Mouse (Mus musculus): ENCODE data around the gene Ggn.
"Not testable (repeated sequence)": the region's sequence is repeated elsewhere in the genome, so short reads cannot be mapped to it uniquely, and the experiment has no call there.

Gene Ggn

GRCm38 (mm10) chr7:29170066-29170754 lies at the start of gene Ggn, which contains the start of gene Spred3:
Gene Ggn (plus strand): TSS chr7:29170210.
Gene Spred3 (minus strand): TSS chr7:29170411.
- peak; percentile 59 for DNase-seq (ENCODE audit: low read depth, low spot score)

- DNase-seq (ENCODE audit: low read depth, low spot score), result no peak
Measured at GRCm38 (mm10) chr7:29122821-29123220, 47.2 kb upstream of the Ggn start.

DNA sequence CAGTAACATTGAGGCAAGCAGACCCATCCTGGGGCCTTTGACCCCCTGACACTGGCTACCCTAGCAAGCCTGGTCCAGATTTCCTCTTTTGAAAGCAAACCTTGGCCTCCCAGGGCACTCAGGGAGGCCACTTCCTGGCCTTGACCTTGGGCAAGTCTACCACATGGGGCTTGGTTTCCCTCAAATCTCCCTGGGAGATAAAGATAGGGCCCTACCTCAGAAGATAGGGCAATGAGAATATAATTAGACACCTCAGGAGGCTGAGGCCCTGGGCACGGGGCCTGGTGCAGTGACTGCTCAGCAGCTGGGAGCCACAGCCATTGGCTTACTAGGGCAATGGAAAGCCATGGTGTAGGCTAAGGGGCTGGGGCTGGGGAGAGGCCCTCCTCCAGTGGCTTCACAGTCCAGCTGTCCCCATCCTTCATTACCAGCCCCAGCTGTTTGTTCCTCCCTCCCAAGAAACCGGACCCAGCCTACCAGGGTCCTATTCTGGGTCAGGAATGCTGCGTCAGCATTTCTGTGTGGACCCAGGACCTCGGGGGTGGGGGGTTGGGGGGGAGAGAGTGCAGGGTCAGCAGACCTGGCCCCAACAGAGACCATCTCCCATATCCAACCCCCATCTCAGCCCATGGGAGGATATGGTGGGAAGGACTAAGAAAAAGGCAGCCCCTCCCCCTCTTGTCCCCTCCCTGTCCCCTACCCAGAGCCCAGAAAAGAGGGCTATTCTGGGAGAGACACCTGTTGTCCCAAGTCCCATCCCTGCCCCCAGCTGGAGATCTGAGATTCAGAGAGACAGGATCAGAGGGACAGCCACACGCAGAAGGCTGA lies 46.3 kb upstream of the Ggn start:
- DNase-seq (ENCODE audit: low read depth, low spot score), result no peak

DNA sequence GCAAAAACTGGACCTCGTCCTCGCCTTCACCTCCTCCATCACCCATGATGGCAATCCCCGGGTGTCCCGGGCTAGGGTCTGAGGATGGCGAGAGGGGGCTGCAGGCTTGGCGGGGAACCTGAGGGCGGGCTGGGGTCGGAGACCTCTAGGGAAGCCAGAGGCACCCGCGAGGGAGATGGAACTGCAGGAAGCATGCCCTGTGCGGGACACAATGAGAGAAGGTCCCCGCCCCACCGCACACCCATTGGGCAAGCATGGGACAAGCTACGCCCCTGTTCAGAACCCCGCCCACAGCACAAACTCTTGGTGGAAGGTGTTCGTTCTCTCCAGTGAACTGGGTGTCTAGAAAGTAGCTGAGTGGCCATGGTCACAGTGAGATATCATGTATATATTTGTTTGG lies 45.0 kb upstream of the Ggn start, which contains the start of gene Ryr1:
Gene Ryr1, minus strand, starts transcription at position 210 of the 400 bp plus-strand sequence.
- DNase-seq (ENCODE audit: low read depth, low spot score), result peak; percentile 63

DNA sequence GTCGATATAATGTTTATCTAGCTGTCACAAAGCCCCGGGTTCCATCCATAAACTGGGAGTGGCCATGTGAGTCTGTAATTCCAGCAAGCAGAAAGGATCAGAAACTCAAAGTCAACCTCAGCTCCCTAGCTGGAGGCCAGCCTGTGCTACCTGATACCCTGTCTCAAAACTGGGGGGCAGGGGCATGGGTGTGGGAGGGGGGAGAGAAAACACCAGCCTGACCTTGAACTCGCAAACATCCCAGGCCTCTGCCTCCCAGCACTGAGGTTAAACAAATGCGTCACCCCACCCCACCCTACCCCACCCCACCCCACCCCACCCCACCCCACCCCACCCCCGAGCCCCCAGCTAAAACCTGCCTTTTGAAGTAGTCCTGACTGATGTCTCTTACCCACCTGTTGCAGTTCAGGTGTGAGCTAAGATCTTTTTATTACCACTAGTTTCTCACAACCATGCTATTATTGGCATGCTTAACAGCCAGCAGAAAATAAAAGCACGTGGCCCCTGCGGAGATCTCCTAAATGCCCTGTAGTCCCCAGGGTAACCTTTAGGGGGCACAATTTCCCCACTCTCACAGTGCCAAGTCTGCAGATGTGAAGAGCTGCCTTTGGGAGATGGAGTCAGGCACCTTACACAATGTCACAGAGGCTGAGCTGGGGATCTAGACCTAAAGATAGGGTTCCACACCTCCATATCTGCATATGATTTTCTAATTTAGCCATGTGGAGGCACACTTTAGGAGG lies 43.7 kb upstream of the Ggn start:
- peak; percentile 88 for DNase-seq (ENCODE audit: low read depth, low spot score)

GRCm38 (mm10) chr7:29128725-29129124 lies 41.3 kb upstream of the Ggn start:
- DNase-seq (ENCODE audit: low read depth, low spot score), result peak; percentile 63

GRCm38 (mm10) chr7:29134230-29134629 lies 35.8 kb upstream of the Ggn start:
- DNase-seq (ENCODE audit: low read depth, low spot score), result no peak

GRCm38 (mm10) chr7:29134693-29135386 lies 35.2 kb upstream of the Ggn start, which contains the start of gene Rasgrp4:
Gene Rasgrp4 (plus strand): TSS chr7:29134851.
- peak; percentile 90 for DNase-seq (ENCODE audit: low read depth, low spot score)

DNA sequence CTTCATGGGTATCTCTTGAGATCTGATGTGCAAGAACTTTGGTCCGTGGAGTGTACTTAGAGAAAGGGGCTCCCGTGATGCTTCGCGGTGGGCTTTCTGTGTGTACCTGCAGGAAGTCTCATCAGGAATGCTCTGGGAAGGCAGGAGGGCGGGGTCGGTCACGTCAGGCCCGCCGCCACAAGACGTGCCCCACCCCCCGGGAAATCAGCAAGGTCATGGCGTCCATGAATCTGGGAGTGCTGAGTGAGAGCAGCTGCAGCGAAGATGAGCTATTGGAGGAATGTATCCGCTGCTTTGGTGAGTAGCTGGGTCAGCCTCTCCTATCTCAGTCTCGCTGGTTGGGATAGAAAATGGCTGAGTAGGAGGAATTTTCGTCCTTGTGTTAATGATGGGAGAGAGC lies 32.6 kb upstream of the Ggn start:
- DNase-seq (ENCODE audit: low read depth, low spot score), result no peak

DNA sequence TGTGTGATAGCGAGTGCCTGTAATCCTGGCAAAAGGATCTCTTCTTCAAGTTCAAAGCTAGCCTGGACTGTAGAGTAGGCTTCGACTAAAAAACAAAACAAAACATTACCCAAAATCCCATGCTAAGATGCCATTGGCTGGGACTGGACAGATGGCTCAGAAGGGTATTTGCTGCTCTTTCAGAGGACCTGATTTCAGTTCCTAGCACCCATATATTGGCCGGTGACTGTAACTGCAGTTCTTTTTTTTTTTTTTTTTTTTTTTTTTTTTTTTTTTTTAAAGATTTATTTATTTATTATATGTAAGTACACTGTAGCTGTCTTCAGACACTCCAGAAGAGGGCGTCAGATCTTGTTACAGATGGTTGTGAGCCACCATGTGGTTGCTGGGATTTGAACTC lies 30.8 kb upstream of the Ggn start:
- not testable (repeated sequence) for DNase-seq (ENCODE audit: low read depth, low spot score)

DNA sequence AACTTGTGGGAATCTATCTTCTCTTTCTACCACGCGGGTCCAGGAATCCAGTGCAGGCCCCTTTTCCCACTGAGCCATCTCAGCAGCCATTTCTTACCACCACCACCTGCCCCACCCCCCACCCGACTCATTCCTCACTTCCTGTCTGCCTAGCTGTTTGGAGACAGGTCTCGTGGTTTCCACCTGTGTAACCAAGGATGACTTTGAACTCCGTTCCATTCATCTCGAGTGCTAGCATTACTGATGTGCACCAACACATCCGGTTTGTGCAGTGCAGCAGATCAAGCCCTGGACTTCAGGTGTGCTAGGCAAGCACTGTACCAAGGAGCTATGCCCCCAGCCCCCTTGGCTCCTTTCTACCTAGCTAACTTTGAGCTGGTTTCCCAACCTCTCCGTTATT lies 28.6 kb upstream of the Ggn start:
- peak; percentile 78 for DNase-seq (ENCODE audit: low read depth, low spot score)

GRCm38 (mm10) chr7:29144006-29144405 lies 26.0 kb upstream of the Ggn start:
- no peak for DNase-seq (ENCODE audit: low read depth, low spot score)

DNA sequence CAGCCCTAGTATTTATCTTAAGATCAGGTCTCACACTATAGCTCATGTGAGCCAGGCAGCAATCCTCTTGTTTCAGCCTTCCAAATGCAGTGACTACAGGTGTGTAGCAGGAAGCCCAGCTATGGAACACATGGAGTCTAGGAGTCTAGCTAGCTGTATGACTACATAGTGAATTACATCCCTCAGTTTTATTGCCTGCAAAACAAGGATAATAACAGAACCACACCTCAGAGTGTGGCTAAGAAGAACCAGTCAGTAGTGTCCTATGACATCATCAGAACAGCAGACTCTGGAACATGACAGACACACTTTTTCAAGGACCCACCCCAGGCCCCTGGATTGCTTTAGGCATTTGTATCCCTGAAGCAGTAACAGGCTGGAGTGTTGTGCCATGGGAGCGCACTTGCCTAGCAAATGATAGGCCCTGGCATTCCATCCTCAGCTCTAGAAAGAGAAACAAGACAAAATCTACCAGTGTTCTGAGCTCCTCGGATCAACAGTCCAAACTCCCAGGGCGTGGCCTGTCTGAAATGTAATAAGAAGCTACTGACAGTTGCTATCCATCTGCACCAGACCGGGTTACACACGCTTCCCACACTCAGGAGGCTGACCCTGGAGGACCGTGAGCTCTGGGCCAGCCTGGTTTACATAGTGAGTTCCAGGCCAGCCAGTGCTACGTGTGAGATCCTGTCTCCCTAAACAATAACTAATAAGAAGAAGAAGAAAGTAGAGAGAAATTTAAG lies 23.2 kb upstream of the Ggn start:
- no peak for DNase-seq (ENCODE audit: low read depth, low spot score)

GRCm38 (mm10) chr7:29148771-29149170 lies 21.2 kb upstream of the Ggn start:
- DNase-seq (ENCODE audit: low read depth, low spot score), result no peak

DNA sequence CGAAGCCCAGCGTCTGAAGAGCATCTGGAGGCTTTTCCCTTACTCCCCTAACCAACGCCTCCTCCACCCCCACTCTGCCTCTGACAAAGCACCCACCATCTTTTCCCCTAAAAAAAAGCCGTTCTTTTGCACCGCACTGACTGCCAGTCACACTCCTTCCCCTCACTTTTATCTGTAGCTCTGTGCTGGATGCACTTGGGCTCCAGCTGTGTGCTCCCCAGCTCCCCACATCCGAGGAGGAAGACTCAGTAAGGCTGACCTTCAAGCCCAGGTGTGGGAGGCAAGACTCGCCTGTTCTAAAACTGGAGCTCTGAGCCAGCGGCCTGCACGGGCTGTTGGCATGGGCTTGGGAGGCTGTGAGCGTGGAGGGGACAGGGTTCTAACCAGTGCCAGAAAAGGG lies 18.5 kb upstream of the Ggn start:
- DNase-seq (ENCODE audit: low read depth, low spot score), result no peak

DNA sequence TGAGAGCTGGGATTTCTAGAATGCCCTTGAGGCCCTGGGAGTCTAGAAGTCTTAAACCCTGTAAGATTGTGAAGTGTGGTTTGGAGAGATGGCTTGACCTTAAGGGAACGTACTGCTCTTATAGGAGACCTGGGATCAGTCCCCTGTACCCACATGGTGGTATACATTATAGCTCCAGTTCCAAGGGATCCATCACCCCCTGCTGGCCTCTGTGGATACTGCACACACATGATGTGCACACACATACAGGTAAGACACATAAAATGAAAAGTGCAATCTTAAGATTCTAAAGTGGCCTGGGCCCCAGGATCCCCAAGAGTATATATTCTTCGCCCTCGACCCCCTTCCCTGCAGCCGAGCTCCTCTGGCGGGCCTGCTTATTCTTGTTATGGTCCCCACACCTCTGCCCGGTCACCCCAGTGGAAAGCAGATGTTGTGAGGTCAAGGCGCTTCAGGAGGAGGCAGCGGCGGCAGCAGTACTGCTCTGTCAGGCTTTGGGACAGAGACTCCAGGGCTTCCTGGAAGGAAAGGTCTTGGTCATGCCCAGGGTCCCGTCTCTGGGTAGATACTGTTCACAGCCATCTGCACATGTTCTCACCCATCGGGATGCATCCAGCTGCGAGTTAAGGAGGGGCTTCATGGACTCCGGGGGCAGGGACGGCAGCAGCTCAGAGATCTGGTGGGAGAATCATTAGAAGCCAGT lies 15.8 kb upstream of the Ggn start:
- DNase-seq (ENCODE audit: low read depth, low spot score), result peak; percentile 51

DNA sequence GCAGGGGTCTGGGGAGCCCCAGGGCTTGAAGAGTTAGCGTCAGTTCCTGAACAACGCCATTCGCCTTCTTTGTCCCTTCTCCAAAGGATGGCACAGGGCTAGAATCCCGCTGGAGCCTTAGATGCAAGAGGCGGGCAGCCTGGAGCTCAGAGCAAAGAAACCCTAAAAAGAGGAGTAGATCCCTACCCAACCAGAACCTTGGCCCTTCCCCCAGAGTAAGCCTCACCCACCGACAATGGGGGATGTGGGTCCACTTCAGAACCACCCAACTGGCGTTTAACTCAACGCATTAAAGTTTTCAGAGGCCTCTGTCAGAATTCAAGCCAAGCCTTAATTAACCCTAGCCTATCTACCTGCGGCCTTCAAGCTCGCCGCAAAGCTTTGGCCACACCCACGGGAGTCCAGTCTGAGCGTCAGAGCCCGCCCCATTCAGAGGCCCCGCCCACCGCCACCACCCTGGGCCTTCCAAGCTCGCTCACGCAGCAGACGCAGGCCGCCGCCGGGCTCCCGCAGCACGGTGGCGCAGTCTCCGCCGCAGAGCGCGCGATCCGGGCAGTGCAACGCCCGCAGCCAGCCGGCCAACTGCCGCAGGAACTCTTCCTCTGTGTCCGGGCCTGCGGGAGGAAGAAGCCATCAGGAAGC lies 14.7 kb upstream of the Ggn start:
- DNase-seq (ENCODE audit: low read depth, low spot score), result peak; percentile 91

- peak; percentile 89 for DNase-seq (ENCODE audit: low read depth, low spot score)
Measured at GRCm38 (mm10) chr7:29155838-29156782, 13.9 kb upstream of the Ggn start, which contains the start of gene Fam98c. Gene Fam98c (minus strand): TSS chr7:29156234.
